Mouse (Mus musculus) forebrain, embryonic 16.5 days (tissue): ENCODE results near the gene Aktip. TPM values are rescaled to one million over a fixed set of nuclear protein-coding genes. Genes with fewer than 3 reads are reported as not detected.
A peak's percentile ranks its signal among the peaks of the same experiment; 100 is the strongest.

Source experiments
- ATAC-seq: fragments of 200-750 bp; cut with Nextera tagmentation; 2 replicates; pipeline ENCODE4 v1.8.0; 2017; ENCODE audit warnings: mild to moderate bottlenecking, moderate library complexity
- H3K27ac ChIP-seq: fragments of 300-500 bp; sonication (generic); 2 replicates; pipeline ENCODE4 v1.5.1; 2014; ENCODE audit warnings: low read length, control low read depth
- H3K27me3 ChIP-seq: fragments of 300-500 bp; sonication (generic); replicated peaks from 2 replicates; pipeline ENCODE4 v1.6.1; 2014; ENCODE audit warnings: low read length; ENCODE audit not compliant: control insufficient read depth, insufficient read depth
- H3K36me3 ChIP-seq: fragments of 300-500 bp; sonication (generic); 2 replicates; pipeline ENCODE4 v1.6.1; 2014; ENCODE audit not compliant: control insufficient read depth, insufficient read depth
- H3K4me1 ChIP-seq: fragments of 300-500 bp; sonication (generic); replicated peaks from 2 replicates; pipeline ENCODE4 v1.6.1; 2014; ENCODE audit warnings: low read length; ENCODE audit not compliant: control insufficient read depth, insufficient read depth
- H3K4me2 ChIP-seq: fragments of 300-500 bp; sonication (generic); 2 replicates; pipeline ENCODE4 v1.6.1; 2014; ENCODE audit warnings: mild to moderate bottlenecking, low read length, control low read depth
- H3K4me3 ChIP-seq: fragments of 300-500 bp; sonication (generic); replicated peaks from 2 replicates; pipeline ENCODE4 v1.5.1; 2014; ENCODE audit warnings: mild to moderate bottlenecking, low read length, control low read depth
- H3K9ac ChIP-seq: fragments of 300-500 bp; sonication (generic); replicated peaks from 2 replicates; pipeline ENCODE4 v1.6.1; 2014; ENCODE audit warnings: low read depth, low read length, control low read depth
- H3K9me3 ChIP-seq: fragments of 300-500 bp; sonication (generic); 2 replicates; pipeline ENCODE4 v1.6.1; 2016; ENCODE audit warnings: low read length; ENCODE audit not compliant: control insufficient read depth
- WGBS: fragments of 180-500 bp; shearing (Covaris S2); extraction: QIAGEN DNeasy Blood & Tissue Kit; methylation state at CpG from one replicate; pipeline ENCODE4 v1.1.7; 2014; 5-methylcytosine and 5-hydroxymethylcytosine counted together
- polyA plus RNA-seq: library from polyadenylated mRNA; unstranded; fragments of >200 nt; fragmentation: Nextera tagmentation; extraction: Ambion mirVana; gene quantifications from 2 replicates; pipeline ENCODE4 v1.2.1, GENCODE M21; 2015

Aktip gene
- polyA plus RNA-seq, 1 experiment from 2014 or later: 148 TPM

DNA sequence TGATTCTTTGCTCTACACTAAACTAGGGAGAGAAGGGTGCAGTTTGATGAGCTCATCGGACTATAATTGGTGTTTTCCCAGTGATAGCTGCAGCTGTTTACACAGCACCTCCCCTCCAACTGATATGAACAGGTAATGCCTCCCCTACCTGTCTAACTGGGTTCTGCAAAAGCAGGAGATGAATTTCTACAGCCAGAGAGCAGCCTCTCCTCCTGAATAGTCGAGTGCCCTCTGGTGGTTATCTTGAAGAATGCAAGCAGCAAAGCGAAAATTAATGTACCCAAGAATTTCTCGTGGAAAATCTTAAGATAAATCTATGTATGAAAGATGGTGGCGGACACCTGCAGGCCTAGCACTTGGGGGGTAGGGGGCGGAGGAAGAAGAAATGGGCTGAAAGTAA, 52.1 kb downstream of the Aktip start:
- H3K4me2 ChIP-seq: no peak overlapping the region
- no peaks in the 10 kb centered on the region for H3K36me3 ChIP-seq
- no peak overlapping the region for H3K4me3 ChIP-seq
- no peak overlapping the region for H3K9ac ChIP-seq
- H3K4me1 ChIP-seq: no peaks in the 10 kb centered on the region
- H3K27ac ChIP-seq: no peak overlapping the region
- peak; percentile 36; the same call in 1 of the 2 replicates for ATAC-seq
- 12% methylated on average over 6 of the region's 6 CpGs for WGBS
- H3K27me3 ChIP-seq: no peaks in the 10 kb centered on the region
- no peaks in the 10 kb centered on the region for H3K9me3 ChIP-seq

DNA sequence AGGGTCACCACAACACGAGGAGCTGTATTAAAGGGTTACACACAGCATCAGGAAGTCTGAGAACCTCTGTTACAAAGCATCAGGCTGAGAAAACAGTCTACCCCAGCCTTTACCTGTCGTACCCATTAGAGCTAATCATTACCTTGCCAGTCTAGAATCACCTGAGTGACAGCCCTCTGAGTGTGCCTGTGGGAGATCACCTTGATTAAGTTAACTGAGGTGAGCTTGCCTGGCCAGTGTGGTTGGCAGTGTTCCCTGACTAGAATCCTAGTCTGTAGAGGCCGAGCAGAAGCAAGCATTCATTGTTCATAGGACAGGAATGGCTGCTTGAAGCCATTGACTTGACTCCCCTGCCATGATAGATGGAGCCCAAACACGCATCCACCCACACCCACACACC, 58.9 kb downstream of the Aktip start:
- Histone ChIP-seq H3K36me3 (no peaks in the 10 kb centered on the region), H3K9me3 (no peaks in the 10 kb centered on the region; the same call in 1 of the 2 replicates), H3K9ac (no peak overlapping the region), H3K4me1 (no peaks in the 10 kb centered on the region), H3K27ac (no peak overlapping the region), H3K4me3 (no peak overlapping the region), H3K4me2 (no peak overlapping the region), H3K27me3 (no peaks in the 10 kb centered on the region)
- no peak for ATAC-seq
- 92% methylated on average over 4 of the region's 4 CpGs for WGBS

DNA sequence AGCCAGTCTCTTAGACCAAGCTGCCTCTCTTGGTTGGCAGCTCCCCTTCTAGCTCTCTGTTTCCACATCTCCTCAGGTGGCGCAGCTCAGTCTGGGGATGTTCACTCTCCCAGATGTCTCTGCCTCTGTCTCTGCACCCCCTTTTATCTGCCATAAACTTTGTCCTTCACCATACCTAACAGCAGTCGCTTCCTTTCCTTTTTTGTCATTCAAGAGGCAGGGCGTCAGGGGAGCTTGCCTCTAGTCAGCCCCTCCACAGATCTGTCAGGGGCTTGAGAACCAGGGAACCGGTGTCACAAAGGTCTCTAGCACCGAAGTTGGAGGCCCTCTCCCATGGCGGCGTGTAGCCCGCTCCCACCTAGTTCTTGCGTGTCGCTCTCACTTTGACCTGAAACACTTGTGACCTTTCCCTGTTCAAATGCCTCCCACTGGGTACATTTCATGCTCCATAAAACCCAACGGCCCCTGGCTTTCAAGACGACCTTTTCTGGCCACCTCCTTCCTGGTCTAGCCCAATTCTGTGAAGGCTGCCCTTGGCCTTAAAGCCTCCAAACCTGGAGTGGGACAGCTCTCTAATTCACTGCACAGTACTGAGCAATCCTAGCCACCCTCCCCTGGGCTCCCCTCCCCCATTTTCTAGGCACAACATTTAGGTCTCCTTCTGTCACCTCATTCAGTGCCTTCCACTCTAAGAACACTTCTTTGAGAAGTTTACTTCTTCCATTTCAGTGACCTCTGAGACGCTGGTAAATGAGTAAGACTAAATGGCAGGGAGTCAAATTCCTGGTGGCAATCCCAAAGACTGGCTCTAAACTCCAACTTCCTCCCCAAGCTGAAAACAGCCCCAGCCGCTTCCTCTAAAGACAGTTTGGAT, 64.2 kb downstream of the Aktip start:
- Histone ChIP-seq H3K36me3 (no peaks in the 10 kb centered on the region), H3K4me1 (peaks cover 18% of the 10 kb centered on the region), H3K9me3 (no peaks in the 10 kb centered on the region; the same call in 1 of the 2 replicates), H3K4me2 (no peak overlapping the region), H3K27ac (no peak overlapping the region), H3K4me3 (no peak overlapping the region), H3K27me3 (no peaks in the 10 kb centered on the region), H3K9ac (no peak overlapping the region)
- 69% methylated on average over 14 of the region's 14 CpGs for WGBS
- ATAC-seq: no peak

DNA sequence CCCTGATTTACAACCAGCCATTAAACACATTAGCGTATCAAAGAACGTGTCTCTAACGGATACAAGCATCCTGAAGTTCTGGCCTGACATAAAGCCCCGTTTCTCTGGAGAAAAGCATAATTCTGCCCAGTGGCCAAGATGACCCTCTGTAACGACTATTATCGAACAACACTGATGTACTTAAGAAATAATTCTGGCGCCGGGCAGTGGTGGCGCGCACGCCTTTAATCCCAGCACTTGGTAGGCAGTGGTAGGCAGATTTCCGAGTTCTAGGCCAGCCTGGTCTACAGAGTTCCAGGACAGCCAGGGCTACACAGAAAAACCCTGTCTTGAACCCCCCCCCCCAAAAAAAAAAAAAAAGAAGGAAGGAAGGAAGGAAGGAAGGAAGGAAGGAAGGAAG, 65.1 kb downstream of the Aktip start:
- peak overlapping the region; percentile 33 for H3K9ac ChIP-seq
- peak overlapping the region; percentile 47 for H3K4me2 ChIP-seq
- 43% methylated on average over 12 of the region's 12 CpGs for WGBS
- no peaks in the 10 kb centered on the region; the same call in 1 of the 2 replicates for H3K36me3 ChIP-seq
- H3K9me3 ChIP-seq: no peaks in the 10 kb centered on the region
- H3K4me3 ChIP-seq: peak overlapping the region; percentile 69
- no peaks in the 10 kb centered on the region for H3K27me3 ChIP-seq
- H3K4me1 ChIP-seq: peaks cover 18% of the 10 kb centered on the region
- H3K27ac ChIP-seq: peak overlapping the region; percentile 73
- ATAC-seq: no peak

DNA sequence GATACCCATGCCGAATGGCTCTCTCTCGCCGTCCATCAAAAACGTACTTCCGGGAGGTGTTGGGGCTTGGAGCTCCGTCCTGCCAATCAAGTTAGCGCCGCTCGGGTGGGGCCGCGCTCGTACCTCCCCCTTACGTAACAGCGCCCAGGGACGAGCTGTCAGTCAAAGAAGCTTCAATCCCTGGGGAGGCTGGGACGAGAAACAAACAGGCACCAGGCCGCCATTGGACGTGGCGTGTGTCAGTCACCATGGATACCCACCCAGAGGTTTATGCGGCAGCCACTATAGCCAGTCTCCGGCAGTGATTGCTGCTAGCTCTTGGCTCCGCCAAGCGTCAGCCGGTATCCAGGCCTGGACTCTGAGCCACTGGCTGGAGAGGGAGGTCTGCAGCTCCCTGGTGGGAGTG, 65.7 kb downstream of the Aktip start:
- 0% methylated on average over 24 of the region's 24 CpGs for WGBS
- ATAC-seq: peak; percentile 98
- peak overlapping the region; percentile 33 for H3K9ac ChIP-seq

DNA sequence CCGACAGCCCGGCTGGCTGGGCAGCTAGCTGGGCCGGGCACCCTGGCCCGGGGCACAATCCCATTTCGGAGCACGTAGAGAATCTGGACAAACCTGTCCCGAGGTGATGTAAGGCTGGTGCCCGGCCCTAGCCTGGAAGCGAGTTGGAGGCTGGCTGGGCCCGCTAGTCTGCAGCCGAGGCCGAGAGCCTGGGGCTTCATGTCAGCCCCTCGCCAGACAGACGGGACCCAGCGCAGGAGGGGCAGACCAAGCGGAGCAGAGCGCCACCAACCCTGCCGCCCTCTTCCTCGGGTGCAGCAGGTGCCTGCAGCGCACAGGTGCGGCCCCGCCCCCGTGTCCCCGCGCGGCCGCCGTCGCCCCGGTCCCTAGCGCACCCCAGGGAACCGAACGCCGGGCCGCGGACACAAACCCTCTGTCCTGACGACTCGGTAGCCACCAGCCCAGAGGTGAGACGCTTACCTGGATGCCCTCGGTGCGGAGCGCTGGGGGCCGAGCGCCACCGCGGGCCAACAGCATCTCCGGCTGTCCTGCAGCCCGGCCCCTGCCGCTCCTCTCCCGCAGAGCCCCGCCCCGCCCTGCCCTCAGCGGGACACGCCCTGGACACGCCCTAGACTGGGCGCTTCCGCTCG, 66.2 kb downstream of the Aktip start:
- ATAC-seq: no peak; the same call in 1 of the 2 replicates
- WGBS: under 1% methylated on average over 58 of the region's 58 CpGs

More for the DNA sequence above, 65.7 kb downstream of the Aktip start:
- Histone ChIP-seq H3K4me1 (peaks cover 18% of the 10 kb centered on the region), H3K9me3 (no peaks in the 10 kb centered on the region), H3K4me3 (peak overlapping the region; percentile 69), H3K36me3 (peaks cover 5% of the 10 kb centered on the region), H3K4me2 (peak overlapping the region; percentile 47), H3K27me3 (no peaks in the 10 kb centered on the region), H3K27ac (peak overlapping the region; percentile 73)

DNA sequence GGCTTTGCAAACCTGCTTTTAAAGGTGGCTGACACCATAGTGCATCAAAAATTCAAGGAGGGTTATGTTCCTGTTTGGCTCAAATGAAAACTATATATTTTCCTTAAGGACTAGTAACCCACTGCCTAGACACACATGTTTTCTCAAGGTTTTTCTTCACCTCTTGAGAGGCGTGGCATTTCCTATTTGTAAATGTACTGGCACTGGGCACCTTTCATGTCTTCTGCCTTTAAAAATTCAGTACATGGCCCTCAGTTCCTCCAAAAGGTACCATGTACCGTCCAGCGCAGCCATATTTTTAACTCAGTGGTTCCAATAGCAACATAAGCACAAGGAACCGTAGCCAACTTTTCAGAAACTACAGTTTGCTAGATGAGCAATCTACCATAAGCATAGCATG, 67.0 kb downstream of the Aktip start:
- no peaks in the 10 kb centered on the region for H3K27me3 ChIP-seq
- peaks cover 18% of the 10 kb centered on the region for H3K4me1 ChIP-seq
- H3K9me3 ChIP-seq: no peaks in the 10 kb centered on the region
- WGBS: 79% methylated on average over 4 of the region's 4 CpGs
- H3K4me3 ChIP-seq: peak overlapping the region; percentile 69
- peak overlapping the region; percentile 71 for H3K9ac ChIP-seq
- H3K36me3 ChIP-seq: peaks cover 6% of the 10 kb centered on the region
- H3K4me2 ChIP-seq: peak overlapping the region; percentile 82
- ATAC-seq: no peak
- H3K27ac ChIP-seq: no peak overlapping the region

More for the DNA sequence above, 66.2 kb downstream of the Aktip start:
- peaks cover 6% of the 10 kb centered on the region for H3K36me3 ChIP-seq
- peaks cover 18% of the 10 kb centered on the region for H3K4me1 ChIP-seq
- peak overlapping the region; percentile 82 for H3K4me2 ChIP-seq
- H3K4me3 ChIP-seq: peak overlapping the region; percentile 69
- H3K9ac ChIP-seq: peak overlapping the region; percentile 71
- no peaks in the 10 kb centered on the region for H3K27me3 ChIP-seq
- H3K27ac ChIP-seq: peak overlapping the region; percentile 21
- no peaks in the 10 kb centered on the region for H3K9me3 ChIP-seq

DNA sequence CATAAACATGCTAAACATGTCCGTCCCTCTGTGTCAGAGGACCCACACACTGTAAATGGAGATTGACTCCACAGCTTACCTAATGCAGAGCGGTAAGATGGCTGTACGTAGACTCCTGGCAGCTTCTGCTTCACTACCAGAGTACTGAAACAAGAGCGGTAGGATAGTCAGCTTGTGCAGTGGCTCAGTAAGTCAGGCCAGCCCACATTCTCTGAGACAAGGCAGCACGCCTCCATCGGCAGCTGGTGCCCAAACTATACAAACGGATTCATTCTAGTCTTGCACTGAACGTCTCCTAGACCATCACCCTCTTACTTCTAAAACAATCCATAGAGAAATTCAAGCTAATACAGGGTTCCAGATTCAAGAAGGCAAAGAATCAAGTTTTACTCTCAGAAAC, 73.0 kb downstream of the Aktip start:
- 94% methylated on average over 8 of the region's 8 CpGs for WGBS

DNA sequence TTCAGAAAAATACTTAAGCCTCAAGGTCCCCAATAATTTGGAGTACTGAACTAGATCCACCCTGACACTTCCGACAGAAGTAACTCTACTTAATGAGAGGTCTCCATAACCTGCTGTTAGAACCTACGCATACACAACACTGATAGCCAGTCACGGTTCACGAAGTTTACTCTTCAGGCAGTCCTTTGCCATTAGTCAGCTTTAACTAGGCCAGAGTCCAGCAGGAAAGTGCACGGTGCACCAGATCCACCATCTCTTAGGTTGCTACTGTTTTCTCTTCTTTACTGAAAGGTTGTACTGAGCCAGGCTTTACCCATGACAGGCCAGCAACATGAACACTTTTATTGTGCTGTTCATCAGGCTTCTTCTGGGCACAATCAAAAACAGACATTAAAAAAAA, 75.5 kb downstream of the Aktip start:
- no peak for ATAC-seq
- Histone ChIP-seq H3K4me1 (no peaks in the 10 kb centered on the region), H3K27ac (no peak overlapping the region), H3K9me3 (no peaks in the 10 kb centered on the region), H3K9ac (no peak overlapping the region), H3K36me3 (peaks cover 34% of the 10 kb centered on the region), H3K4me3 (no peak overlapping the region), H3K4me2 (no peak overlapping the region), H3K27me3 (no peaks in the 10 kb centered on the region)
- WGBS: 94% methylated on average over 5 of the region's 5 CpGs

More for the DNA sequence above, 73.0 kb downstream of the Aktip start:
- H3K9ac ChIP-seq: no peak overlapping the region
- H3K4me1 ChIP-seq: 0 out of 2 replicates have a peak, but pooled peaks cover 4% of the 10 kb centered on the region
- H3K27me3 ChIP-seq: no peaks in the 10 kb centered on the region
- ATAC-seq: no peak
- no peak overlapping the region for H3K27ac ChIP-seq
- no peak overlapping the region for H3K4me2 ChIP-seq
- no peak overlapping the region for H3K4me3 ChIP-seq
- H3K9me3 ChIP-seq: no peaks in the 10 kb centered on the region
- peaks cover 34% of the 10 kb centered on the region for H3K36me3 ChIP-seq
